Mouse (Mus musculus) G1E (cell line): Measurements from ENCODE around the gene Slc4a7.

Source experiments
- CTCF ChIP-seq: IDR thresholded peaks from 2 replicates; pipeline ENCODE4 v1.5.1; 2012; ENCODE audit warnings: low read depth, low read length, inconsistent platforms, mixed read lengths
- TAL1 ChIP-seq: conservative IDR thresholded peaks from 2 replicates; pipeline ENCODE4 v1.6.1; 2012; ENCODE audit warnings: low read depth, low read length, inconsistent platforms, mixed read lengths

DNA sequence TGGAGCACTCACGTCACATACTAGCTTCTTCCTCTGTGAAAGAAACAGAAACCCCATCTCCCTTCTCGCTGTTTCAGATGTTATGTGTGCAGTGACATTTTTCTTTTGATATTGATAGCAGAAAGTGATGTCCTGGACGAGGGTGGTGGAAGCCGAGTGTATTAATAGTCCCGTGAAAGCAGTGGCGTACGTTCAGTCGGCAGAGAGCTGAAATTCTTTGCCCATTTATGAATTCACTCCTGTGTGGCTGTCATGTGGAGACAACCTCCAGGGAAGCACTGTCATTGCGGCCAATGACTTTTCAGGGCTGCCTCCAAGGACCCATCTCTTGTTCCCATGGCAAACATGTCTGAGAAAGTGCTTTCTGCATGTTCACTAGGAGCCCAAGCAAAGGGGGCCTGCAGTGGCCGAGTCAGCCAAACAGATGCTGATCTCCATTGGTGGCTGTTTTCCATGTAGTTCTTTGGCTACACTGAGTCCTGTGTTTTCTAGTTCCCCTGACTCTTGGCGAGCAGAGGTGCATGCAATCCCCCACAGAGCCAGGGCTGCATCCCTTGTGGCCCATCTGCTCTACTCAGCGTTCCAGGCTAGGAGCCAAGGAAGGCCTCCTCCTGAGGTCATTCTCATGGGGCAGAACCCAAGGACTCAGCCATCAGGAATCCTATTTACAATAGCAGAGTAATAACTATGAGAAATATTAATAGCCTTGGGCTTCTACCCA, 130.6 kb downstream of the Slc4a7 start:
- TF ChIP-seq CTCF, result no peak
- no peak for TF ChIP-seq TAL1
